Mouse (Mus musculus) liver, embryonic 11.5 days (tissue): Measurements from ENCODE around the gene Tm9sf2. TPM values are rescaled to one million over a fixed set of nuclear protein-coding genes. Genes with fewer than 3 reads are reported as not detected.
A peak's percentile ranks its signal among the peaks of the same experiment; 100 is the strongest.

Source experiments
- ATAC-seq: fragments of 200-750 bp; cut with Nextera tagmentation; replicated peaks from 2 replicates; pipeline ENCODE4 v1.8.0; 2017; ENCODE audit warnings: moderate number of reproducible peaks, mild to moderate bottlenecking, moderate TSS enrichment, moderate library complexity; ENCODE audit not compliant: low FRiP score
- DNase-seq: peaks from one replicate; pipeline ENCODE4 v3.0.0-alpha.2; 2017; ENCODE audit warnings: low spot score
- H3K27ac ChIP-seq: fragments of 300-500 bp; sonication (generic); 2 replicates; pipeline ENCODE4 v1.5.1; 2014; ENCODE audit warnings: mild to moderate bottlenecking, low read depth, low read length, control low read depth
- H3K27me3 ChIP-seq: fragments of 300-500 bp; sonication (generic); replicated peaks from 2 replicates; pipeline ENCODE4 v1.6.1; 2014; ENCODE audit warnings: low read length, mixed read lengths; ENCODE audit not compliant: control insufficient read depth, insufficient read depth
- H3K36me3 ChIP-seq: fragments of 300-500 bp; sonication (generic); 2 replicates; pipeline ENCODE4 v1.6.1; 2014; ENCODE audit warnings: mild to moderate bottlenecking, low read length, moderate library complexity, mixed read lengths; ENCODE audit not compliant: control insufficient read depth, insufficient read depth
- H3K4me1 ChIP-seq: fragments of 300-500 bp; sonication (generic); replicated peaks from 2 replicates; pipeline ENCODE4 v1.6.1; 2014; ENCODE audit warnings: low read length, mixed read lengths; ENCODE audit not compliant: control insufficient read depth, insufficient read depth
- H3K4me2 ChIP-seq: fragments of 300-500 bp; sonication (generic); 2 replicates; pipeline ENCODE4 v1.6.1; 2014; ENCODE audit warnings: mild to moderate bottlenecking, control low read depth, moderate library complexity
- H3K4me3 ChIP-seq: fragments of 300-500 bp; sonication (generic); 2 replicates; pipeline ENCODE4 v1.5.1; 2014; ENCODE audit warnings: low read depth, low read length, control low read depth
- H3K9ac ChIP-seq: fragments of 300-500 bp; sonication (generic); 2 replicates; pipeline ENCODE4 v1.6.1; 2014; ENCODE audit warnings: low read depth, low read length, control low read depth
- H3K9me3 ChIP-seq: fragments of 300-500 bp; sonication (generic); 2 replicates; pipeline ENCODE4 v1.6.1; 2016; ENCODE audit warnings: low read length, inconsistent platforms, mixed read lengths; ENCODE audit not compliant: control insufficient read depth
- WGBS: fragments of 180-500 bp; shearing (Covaris S2); extraction: QIAGEN DNeasy Blood & Tissue Kit; methylation state at CpG from one replicate; pipeline ENCODE4 v1.1.7; 2014; 5-methylcytosine and 5-hydroxymethylcytosine counted together
- polyA plus RNA-seq: library from polyadenylated mRNA; unstranded; fragments of >200 nt; fragmentation: Nextera tagmentation; extraction: Ambion mirVana; gene quantifications from 2 replicates; pipeline ENCODE4 v1.2.1, GENCODE M21; 2014

The Tm9sf2 gene
- polyA plus RNA-seq, 1 experiment from 2014 or later, result 120 TPM

- H3K9me3 ChIP-seq, result no peaks in the 10 kb centered on the region
- H3K4me3 ChIP-seq, result no peak overlapping the region
- ATAC-seq, result no peak
- no peak overlapping the region for H3K9ac ChIP-seq
- DNase-seq, result no peak
- peaks cover 16% of the 10 kb centered on the region for H3K36me3 ChIP-seq
- H3K4me1 ChIP-seq, result no peaks in the 10 kb centered on the region
- no peaks in the 10 kb centered on the region for H3K27me3 ChIP-seq
- H3K27ac ChIP-seq, result no peak overlapping the region
- H3K4me2 ChIP-seq, result no peak overlapping the region
- 68% methylated on average over 7 of the region's 7 CpGs for WGBS
Observed at GRCm38 (mm10) chr14:122137234-122137633, 30.4 kb downstream of the Tm9sf2 start.

GRCm38 (mm10) chr14:122140126-122140525 lies 33.3 kb downstream of the Tm9sf2 start:
- Histone ChIP-seq H3K4me1 (no peaks in the 10 kb centered on the region), H3K27me3 (no peaks in the 10 kb centered on the region), H3K9me3 (no peaks in the 10 kb centered on the region), H3K9ac (no peak overlapping the region), H3K27ac (no peak overlapping the region), H3K4me2 (no peak overlapping the region), H3K36me3 (peaks cover 15% of the 10 kb centered on the region), H3K4me3 (no peak overlapping the region)
- WGBS, result 78% methylated on average over 1 of the region's 1 CpGs
- DNase-seq (no peak), ATAC-seq (no peak)

- H3K27me3 ChIP-seq, result no peaks in the 10 kb centered on the region
- 89% methylated on average over 4 of the region's 4 CpGs for WGBS
- no peak overlapping the region for H3K9ac ChIP-seq
- H3K4me1 ChIP-seq, result no peaks in the 10 kb centered on the region
- no peak overlapping the region for H3K4me2 ChIP-seq
- H3K27ac ChIP-seq, result no peak overlapping the region
- no peak overlapping the region for H3K4me3 ChIP-seq
- DNase-seq (no peak), ATAC-seq (no peak)
- no peaks in the 10 kb centered on the region for H3K9me3 ChIP-seq
- peaks cover 20% of the 10 kb centered on the region for H3K36me3 ChIP-seq
Observed at GRCm38 (mm10) chr14:122143585-122144269, 36.9 kb downstream of the Tm9sf2 start.

GRCm38 (mm10) chr14:122145374-122145773 lies 38.5 kb downstream of the Tm9sf2 start:
- WGBS, result 31% methylated on average over 1 of the region's 1 CpGs
- Histone ChIP-seq H3K36me3 (peaks cover 13% of the 10 kb centered on the region), H3K4me1 (no peaks in the 10 kb centered on the region)

GRCm38 (mm10) chr14:122150616-122151015 lies 43.8 kb downstream of the Tm9sf2 start:
- H3K27ac ChIP-seq, result no peak overlapping the region
- H3K36me3 ChIP-seq, result peaks cover 27% of the 10 kb centered on the region
- H3K4me3 ChIP-seq, result no peak overlapping the region
- no peak overlapping the region for H3K4me2 ChIP-seq
- WGBS, result 91% methylated on average over 5 of the region's 5 CpGs
- ATAC-seq, result no peak
- DNase-seq, result no peak
- H3K9ac ChIP-seq, result no peak overlapping the region
- H3K4me1 ChIP-seq, result no peaks in the 10 kb centered on the region
- H3K9me3 ChIP-seq, result no peaks in the 10 kb centered on the region
- H3K27me3 ChIP-seq, result no peaks in the 10 kb centered on the region

More at GRCm38 (mm10) chr14:122145374-122145773, 38.5 kb downstream of the Tm9sf2 start:
- no peaks in the 10 kb centered on the region for H3K9me3 ChIP-seq
- no peak for DNase-seq
- no peak overlapping the region for H3K4me2 ChIP-seq
- H3K27me3 ChIP-seq, result no peaks in the 10 kb centered on the region
- no peak overlapping the region for H3K9ac ChIP-seq
- no peak overlapping the region for H3K27ac ChIP-seq
- H3K4me3 ChIP-seq, result no peak overlapping the region
- ATAC-seq, result no peak

GRCm38 (mm10) chr14:122157738-122158137 lies 50.9 kb downstream of the Tm9sf2 start:
- H3K4me2 ChIP-seq, result no peak overlapping the region
- peaks cover 18% of the 10 kb centered on the region for H3K36me3 ChIP-seq
- H3K4me1 ChIP-seq, result no peaks in the 10 kb centered on the region
- no peak for DNase-seq
- H3K9me3 ChIP-seq, result no peaks in the 10 kb centered on the region
- no peak for ATAC-seq
- WGBS, result 83% methylated on average over 7 of the region's 7 CpGs
- no peak overlapping the region for H3K9ac ChIP-seq
- no peak overlapping the region for H3K4me3 ChIP-seq
- H3K27me3 ChIP-seq, result no peaks in the 10 kb centered on the region
- H3K27ac ChIP-seq, result no peak overlapping the region

GRCm38 (mm10) chr14:122160916-122161315 lies 54.1 kb downstream of the Tm9sf2 start:
- no peak overlapping the region for H3K4me3 ChIP-seq
- DNase-seq (no peak), ATAC-seq (0 out of 2 replicates have a peak, but pooled peaks have one; percentile 11)
- H3K4me2 ChIP-seq, result no peak overlapping the region
- no peak overlapping the region for H3K9ac ChIP-seq
- no peaks in the 10 kb centered on the region for H3K9me3 ChIP-seq
- H3K4me1 ChIP-seq, result no peaks in the 10 kb centered on the region
- H3K27me3 ChIP-seq, result no peaks in the 10 kb centered on the region
- WGBS, result 90% methylated on average over 1 of the region's 1 CpGs
- H3K27ac ChIP-seq, result no peak overlapping the region
- peaks cover 5% of the 10 kb centered on the region; the same call in 1 of the 2 replicates for H3K36me3 ChIP-seq

- Histone ChIP-seq H3K9ac (no peak overlapping the region), H3K27me3 (no peaks in the 10 kb centered on the region), H3K4me3 (no peak overlapping the region), H3K4me2 (no peak overlapping the region), H3K27ac (no peak overlapping the region), H3K9me3 (no peaks in the 10 kb centered on the region), H3K4me1 (no peaks in the 10 kb centered on the region), H3K36me3 (no peaks in the 10 kb centered on the region; the same call in 1 of the 2 replicates)
- ATAC-seq, result no peak
- DNase-seq, result no peak
- 79% methylated on average over 7 of the region's 7 CpGs for WGBS
Observed at GRCm38 (mm10) chr14:122168912-122169311, 62.1 kb downstream of the Tm9sf2 start.

GRCm38 (mm10) chr14:122170202-122170781 lies 63.5 kb downstream of the Tm9sf2 start:
- Histone ChIP-seq H3K9me3 (no peaks in the 10 kb centered on the region), H3K4me3 (no peak overlapping the region), H3K27me3 (no peaks in the 10 kb centered on the region), H3K4me1 (no peaks in the 10 kb centered on the region), H3K9ac (no peak overlapping the region), H3K36me3 (no peaks in the 10 kb centered on the region), H3K4me2 (no peak overlapping the region), H3K27ac (no peak overlapping the region)
- ATAC-seq, result 0 out of 2 replicates have a peak, but pooled peaks have one; percentile 13
- no peak for DNase-seq
- 75% methylated on average over 7 of the region's 7 CpGs for WGBS
